In the genomic region with DNA sequence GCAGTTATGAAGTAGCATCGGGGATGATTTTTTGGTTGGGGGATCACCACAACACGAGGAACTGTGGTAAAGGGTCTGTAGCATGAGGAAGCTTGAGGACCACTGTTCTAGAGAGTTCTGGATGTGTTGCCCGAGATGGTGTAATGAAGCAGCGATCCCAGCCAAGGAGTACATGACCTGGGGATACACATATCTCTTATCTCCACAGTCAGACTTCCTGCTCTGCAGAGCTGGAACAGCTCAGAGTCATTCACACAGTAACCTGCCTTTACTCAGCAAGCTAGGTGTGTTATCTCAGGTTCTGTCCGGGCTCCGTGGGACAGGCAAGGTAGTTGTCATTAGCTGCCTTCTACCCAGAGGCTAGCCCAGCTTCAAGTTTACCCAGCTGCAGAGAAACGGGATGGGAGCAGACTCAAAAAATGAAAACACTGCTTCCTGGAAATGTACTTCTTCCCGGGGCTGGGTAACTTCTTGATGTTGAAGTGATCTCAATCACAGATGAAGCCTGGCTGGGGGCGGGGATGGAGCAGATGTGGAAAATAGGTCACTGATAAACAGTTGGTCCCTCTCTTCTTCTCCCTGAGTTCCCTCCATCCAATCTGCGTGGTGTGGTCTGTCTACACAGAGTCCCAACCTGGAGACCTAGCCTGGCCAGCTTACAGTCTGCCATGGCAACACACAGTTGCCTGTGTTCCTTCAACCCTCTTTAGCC, we compare ENCODE assay signal across 14 mouse cellular contexts. TPM values are rescaled to one million over a fixed set of nuclear protein-coding genes. Genes with fewer than 3 reads are reported as not detected.
A peak's percentile ranks its signal among the peaks of the same experiment; 100 is the strongest.
DNase-seq lines count a peak whose midpoint lies in the region; ATAC-seq and TF ChIP-seq lines count a peak whose summit lies in the region.
"Had no signal": no experiment of that assay in that cellular context is flagged by ENCODE, and none has a peak within 500 bp of the region (broad histone marks: within the 10 kb centered on the region; RNA-seq: fewer than 3 reads in every experiment).

No protein-coding gene starts in this region.

- no peaks in the 10 kb centered on the region for H3K36me3 ChIP-seq in intestine, embryonic 15.5 days
- no peaks in the 10 kb centered on the region for H3K36me3 ChIP-seq in intestine, postnatal 0 days (ENCODE audit: control insufficient read depth, insufficient read depth)
- no peaks in the 10 kb centered on the region for H3K36me3 ChIP-seq in liver, embryonic 12.5 days
- H3K36me3 ChIP-seq: liver, embryonic 15.5 days had no signal

- H3K27ac ChIP-seq in intestine, embryonic 15.5 days = no peak overlapping the region
- H3K27ac ChIP-seq in intestine, postnatal 0 days (ENCODE audit: low read depth, low read length) = no peak overlapping the region
- no peak overlapping the region for H3K27ac ChIP-seq in liver, embryonic 12.5 days
- H3K27ac ChIP-seq: forebrain, embryonic 13.5 days; liver, embryonic 15.5 days had no signal

- H3K9ac ChIP-seq in intestine, embryonic 15.5 days = no peak overlapping the region
- no peak overlapping the region for H3K9ac ChIP-seq in intestine, postnatal 0 days (ENCODE audit: low read depth, low read length)
- H3K9ac ChIP-seq in liver, embryonic 12.5 days = no peak overlapping the region
- H3K9ac ChIP-seq: forebrain, embryonic 13.5 days; hindbrain, embryonic 13.5 days; liver, embryonic 15.5 days had no signal

- H3K4me1 ChIP-seq in intestine, embryonic 15.5 days (replicated peaks) = peaks cover 11% of the 10 kb centered on the region
- H3K4me1 ChIP-seq in intestine, postnatal 0 days (replicated peaks; ENCODE audit: control insufficient read depth, insufficient read depth, low read length) = 0 out of 2 replicates have a peak, but pooled peaks cover 4% of the 10 kb centered on the region
- peaks cover 13% of the 10 kb centered on the region; the same call in 1 of the 2 replicates for H3K4me1 ChIP-seq in liver, embryonic 12.5 days
- H3K4me1 ChIP-seq: forebrain, embryonic 13.5 days; liver, embryonic 15.5 days had no signal

- peak; percentile 31 to 37 for DNase-seq in heart, postnatal 10 days
- peak; percentile 12 for DNase-seq in retina, embryonic 14.5 days (ENCODE audit: low spot score)
- DNase-seq in spleen, postnatal 14 days (ENCODE audit: low spot score in 2 of 2) = no peak
- DNase-seq: cerebellum, adult 8-10 months; kidney, postnatal 36 days; spleen, adult 18-20 months had no signal

- intact Hi-C loops in heart, postnatal 10 days (cut with DNase I) = loop anchor here (5.0 kb wide), 1 partner anchor 44 kb away; a partner anchor contains a TSS

- no peaks in the 10 kb centered on the region for H3K27me3 ChIP-seq in intestine, embryonic 15.5 days (replicated peaks)
- H3K27me3 ChIP-seq in intestine, postnatal 0 days (replicated peaks; ENCODE audit: control insufficient read depth, insufficient read depth, low read length) = no peaks in the 10 kb centered on the region
- H3K27me3 ChIP-seq in liver, embryonic 12.5 days (replicated peaks) = no peaks in the 10 kb centered on the region
- H3K27me3 ChIP-seq: forebrain, embryonic 13.5 days; hindbrain, embryonic 13.5 days; liver, embryonic 15.5 days had no signal

- WGBS in intestine, embryonic 15.5 days = 53% methylated on average over 10 of the region's 10 CpGs
- WGBS in intestine, postnatal 0 days = 48% methylated on average over 10 of the region's 10 CpGs
- WGBS in liver, embryonic 12.5 days (ENCODE audit: insufficient replicate concordance) = 24% methylated on average over 10 of the region's 10 CpGs

- TF ChIP-seq CTCF in intestine, postnatal 0 days (IDR thresholded peaks at IDR 0.05; ENCODE audit: low read depth) = no peak

- 0 out of 2 replicates have a peak, but pooled peaks have one; percentile 37 for ATAC-seq in intestine, embryonic 15.5 days
- no peak for ATAC-seq in intestine, postnatal 0 days
- ATAC-seq in common myeloid progenitor, adult 5-6 weeks (replicated peaks; ENCODE audit: low read depth, poor library complexity, severe bottlenecking) = peak; percentile 79
- ATAC-seq in liver, embryonic 12.5 days = no peak; the same call in 1 of the 2 replicates
- ATAC-seq: forebrain, embryonic 13.5 days; midbrain, embryonic 16.5 days had no signal

- H3K9me3 ChIP-seq in intestine, embryonic 15.5 days = no peaks in the 10 kb centered on the region
- no peaks in the 10 kb centered on the region for H3K9me3 ChIP-seq in intestine, postnatal 0 days (ENCODE audit: control insufficient read depth)
- H3K9me3 ChIP-seq in liver, embryonic 12.5 days (replicated peaks) = no peaks in the 10 kb centered on the region
- H3K9me3 ChIP-seq: forebrain, embryonic 13.5 days; hindbrain, embryonic 13.5 days; liver, embryonic 15.5 days had no signal

- no peak overlapping the region for H3K4me2 ChIP-seq in intestine, embryonic 15.5 days (replicated peaks)
- H3K4me2 ChIP-seq in intestine, postnatal 0 days (replicated peaks; ENCODE audit: low read depth) = no peak overlapping the region
- no peak overlapping the region for H3K4me2 ChIP-seq in liver, embryonic 12.5 days
- H3K4me2 ChIP-seq: forebrain, embryonic 13.5 days; hindbrain, embryonic 13.5 days; liver, embryonic 15.5 days had no signal

- no peak overlapping the region for H3K4me3 ChIP-seq in intestine, embryonic 15.5 days (replicated peaks)
- H3K4me3 ChIP-seq in intestine, postnatal 0 days (ENCODE audit: low read depth, low read length) = no peak overlapping the region
- no peak overlapping the region for H3K4me3 ChIP-seq in liver, embryonic 12.5 days
- H3K4me3 ChIP-seq: forebrain, embryonic 13.5 days; hindbrain, embryonic 13.5 days; liver, embryonic 15.5 days had no signal

RNA-seq across cellular contexts. Expression of a gene that starts 42.2 kb away (rescaled TPM):
- polyA plus RNA-seq in intestine, embryonic 15.5 days (2015; fragmentation: Nextera tagmentation; extraction: Ambion mirVana) = 0.62 and 0.74 TPM in 2 replicates
- 0.44 TPM in 2 replicates for polyA plus RNA-seq in intestine, postnatal 0 days (2015; fragmentation: Nextera tagmentation; extraction: Ambion mirVana)
- total RNA-seq in common myeloid progenitor, adult 5-6 weeks (2017) = 16.7 and 20.9 TPM in 2 replicates
- 10 to 100 TPM; 12.6 to 20.2 TPM for total RNA-seq in heart, postnatal 10 days (2021)
- 0.17 and 0.25 TPM in 2 replicates for polyA plus RNA-seq in liver, embryonic 12.5 days (2016; fragmentation: Nextera tagmentation; extraction: Ambion mirVana)
- polyA plus RNA-seq: forebrain, embryonic 13.5 days had no signal

RNA-seq across cellular contexts. Expression of a gene that starts 45.5 kb away (rescaled TPM):
- polyA plus RNA-seq in intestine, embryonic 15.5 days (2015; fragmentation: Nextera tagmentation; extraction: Ambion mirVana) = 2.6 and 2.9 TPM in 2 replicates
- polyA plus RNA-seq in intestine, postnatal 0 days (2015; fragmentation: Nextera tagmentation; extraction: Ambion mirVana) = 2.5 and 3.0 TPM in 2 replicates
- 31.9 and 38.9 TPM in 2 replicates for total RNA-seq in common myeloid progenitor, adult 5-6 weeks (2017)
- total RNA-seq in heart, postnatal 10 days (2021) = 1 to 10 TPM in 1 of 2 experiments, under 1 TPM in 1; 0.93 to 1.1 TPM
- 4.6 and 5.2 TPM in 2 replicates for polyA plus RNA-seq in liver, embryonic 12.5 days (2016; fragmentation: Nextera tagmentation; extraction: Ambion mirVana)

Comparison
In these comparisons a context has a peak if more than half of its experiments do, and no peak if none do; other contexts are left out.
1. ATAC-seq: peak in intestine, embryonic 15.5 days (single experiment) and common myeloid progenitor, adult 5-6 weeks (single experiment); none in intestine, postnatal 0 days (single experiment) and liver, embryonic 12.5 days (single experiment).
2. DNase-seq: peak in heart, postnatal 10 days (2 of 2) and retina, embryonic 14.5 days (single experiment); none in spleen, postnatal 14 days (0 of 2).